ENCODE assay signal across 21 mouse cellular contexts in the genomic region with DNA sequence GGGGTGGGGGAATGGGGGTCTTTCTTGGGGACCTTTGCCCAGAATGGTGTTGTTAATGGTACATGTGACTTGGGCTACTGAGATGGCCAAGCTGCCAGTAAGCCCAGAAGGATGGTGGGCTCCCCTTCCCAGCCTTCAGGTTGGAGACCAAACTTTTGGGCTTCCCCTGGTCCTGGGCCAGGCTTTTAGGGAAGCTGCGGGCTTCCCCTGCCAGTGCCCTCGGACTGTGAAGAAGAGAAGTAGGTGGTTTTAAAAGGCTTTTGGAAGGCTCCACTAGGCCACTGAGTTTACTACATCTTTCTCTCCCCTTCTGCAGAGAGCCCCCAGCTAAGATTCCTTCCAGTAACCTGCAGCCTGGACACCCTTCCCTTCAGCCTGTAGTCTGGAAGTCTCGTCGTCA. TPM values are rescaled to one million over a fixed set of nuclear protein-coding genes. Genes with fewer than 3 reads are reported as not detected.
DNase-seq lines count a peak whose midpoint lies in the region; ATAC-seq and TF ChIP-seq lines count a peak whose summit lies in the region.
"Had no signal": no experiment of that assay in that cellular context is flagged by ENCODE, and none has a peak within 500 bp of the region (broad histone marks: within the 10 kb centered on the region; RNA-seq: fewer than 3 reads in every experiment).

No protein-coding gene starts in this region.

- no peaks in the 10 kb centered on the region for H3K36me3 ChIP-seq in erythroblast, embryonic 14.5 days (ENCODE audit: control insufficient read depth)
- H3K36me3 ChIP-seq in liver, embryonic 11.5 days (ENCODE audit: control insufficient read depth, insufficient read depth, low read length) = no peaks in the 10 kb centered on the region
- no peaks in the 10 kb centered on the region for H3K36me3 ChIP-seq in liver, embryonic 14.5 days (replicated peaks; ENCODE audit: control insufficient read depth, insufficient read depth, low read depth)
- no peaks in the 10 kb centered on the region for H3K36me3 ChIP-seq in forebrain, postnatal 0 days (ENCODE audit: insufficient read depth)
- H3K36me3 ChIP-seq: embryonic facial prominence, embryonic 12.5 days; forebrain, embryonic 12.5 days; limb, embryonic 15.5 days; midbrain, embryonic 15.5 days had no signal

- no peak for TF ChIP-seq EP300 in liver, embryonic 14.5 days (IDR thresholded peaks at IDR 0.05; ENCODE audit: low read depth)

- ATAC-seq in erythroblast, adult 5-6 weeks (replicated peaks; ENCODE audit: low FRiP score, poor library complexity, severe bottlenecking) = no peak
- no peak for ATAC-seq in liver, embryonic 11.5 days (replicated peaks; ENCODE audit: low FRiP score)
- no peak for ATAC-seq in liver, embryonic 14.5 days (ENCODE audit: insufficient read depth)
- ATAC-seq in forebrain, postnatal 0 days = no peak
- ATAC-seq: midbrain, embryonic 15.5 days had no signal

- H3K27ac ChIP-seq in liver, embryonic 11.5 days (ENCODE audit: low read depth, low read length) = no peak overlapping the region
- no peak overlapping the region for H3K27ac ChIP-seq in liver, embryonic 14.5 days
- no peak overlapping the region for H3K27ac ChIP-seq in forebrain, postnatal 0 days (ENCODE audit: low read depth, low read length)
- H3K27ac ChIP-seq: embryonic facial prominence, embryonic 12.5 days; forebrain, embryonic 12.5 days; limb, embryonic 15.5 days; macrophage; midbrain, embryonic 15.5 days had no signal

- no peak for DNase-seq in liver, embryonic 11.5 days (ENCODE audit: low spot score)
- DNase-seq in liver = no peak
- no peak for DNase-seq in liver, embryonic 14.5 days (ENCODE audit: low read depth in 3 of 3, low spot score in 3 of 3)
- no peak for DNase-seq in cerebellum, postnatal 14 days
- DNase-seq in right cerebral cortex, postnatal 14 days = no peak
- DNase-seq in forebrain, postnatal 0 days = no peak
- DNase-seq: cerebellum, postnatal 36 days; heart, adult 11 months; heart, postnatal 36 days; right cerebral cortex, postnatal 25 days; thymus, adult 2 months had no signal

- H3K4me2 ChIP-seq in liver, embryonic 11.5 days = peak overlapping the region; percentile 68
- H3K4me2 ChIP-seq in liver, embryonic 14.5 days (ENCODE audit: low read depth) = peak overlapping the region; percentile 59
- no peak overlapping the region for H3K4me2 ChIP-seq in forebrain, postnatal 0 days (ENCODE audit: low read depth)
- H3K4me2 ChIP-seq: midbrain, embryonic 15.5 days had no signal

- peak overlapping the region; percentile 63 for H3K4me3 ChIP-seq in erythroblast, embryonic 14.5 days (replicated peaks)
- peak overlapping the region; percentile 53 for H3K4me3 ChIP-seq in liver, embryonic 11.5 days (ENCODE audit: low read depth, low read length)
- H3K4me3 ChIP-seq in liver, embryonic 14.5 days (ENCODE audit: insufficient read depth in 1 of 2, low read depth in 2 of 2, low read length in 2 of 2) = peak overlapping the region; percentile 51 to 56
- H3K4me3 ChIP-seq in forebrain, postnatal 0 days (ENCODE audit: low read depth, low read length) = no peak overlapping the region
- H3K4me3 ChIP-seq: forebrain, embryonic 12.5 days; midbrain, embryonic 15.5 days had no signal

- H3K9me3 ChIP-seq in erythroblast, embryonic 14.5 days (ENCODE audit: control insufficient read depth, low read length) = no peaks in the 10 kb centered on the region
- no peaks in the 10 kb centered on the region for H3K9me3 ChIP-seq in liver, embryonic 11.5 days (ENCODE audit: control insufficient read depth, low read length)
- no peaks in the 10 kb centered on the region for H3K9me3 ChIP-seq in liver, embryonic 14.5 days (ENCODE audit: control insufficient read depth, low read length)
- no peaks in the 10 kb centered on the region for H3K9me3 ChIP-seq in forebrain, postnatal 0 days (ENCODE audit: low read length)
- H3K9me3 ChIP-seq: embryonic facial prominence, embryonic 12.5 days; forebrain, embryonic 12.5 days; limb, embryonic 15.5 days; midbrain, embryonic 15.5 days had no signal

- peaks cover 25% of the 10 kb centered on the region for H3K4me1 ChIP-seq in erythroblast, embryonic 14.5 days (ENCODE audit: control insufficient read depth)
- peaks cover 7% of the 10 kb centered on the region for H3K4me1 ChIP-seq in liver, embryonic 11.5 days (replicated peaks; ENCODE audit: control insufficient read depth, insufficient read depth, low read length)
- H3K4me1 ChIP-seq in liver, embryonic 14.5 days (replicated peaks; ENCODE audit: control insufficient read depth in 2 of 2, insufficient read depth in 2 of 2, low read length in 1 of 2) = peaks cover 4 to 13% of the 10 kb centered on the region in 2 experiments; a peak in 3 of 4 replicates
- H3K4me1 ChIP-seq in forebrain, postnatal 0 days (ENCODE audit: insufficient read depth) = no peaks in the 10 kb centered on the region
- H3K4me1 ChIP-seq: midbrain, embryonic 15.5 days had no signal

- peaks cover 29% of the 10 kb centered on the region for H3K27me3 ChIP-seq in erythroblast, embryonic 14.5 days (ENCODE audit: control insufficient read depth)
- peaks cover 12% of the 10 kb centered on the region; the same call in 1 of the 2 replicates for H3K27me3 ChIP-seq in liver, embryonic 11.5 days (replicated peaks; ENCODE audit: control insufficient read depth, insufficient read depth, low read length)
- no peaks in the 10 kb centered on the region; the same call in 1 of the 2 replicates for H3K27me3 ChIP-seq in liver, embryonic 14.5 days (ENCODE audit: control insufficient read depth, insufficient read depth, low read length)
- H3K27me3 ChIP-seq in forebrain, postnatal 0 days (ENCODE audit: insufficient read depth, low read length) = peaks cover 6% of the 10 kb centered on the region; the same call in 1 of the 2 replicates

- 73% methylated on average over 4 of the region's 4 CpGs for WGBS in liver, embryonic 11.5 days
- WGBS in liver, embryonic 14.5 days (ENCODE audit: insufficient replicate concordance) = 62% methylated on average over 4 of the region's 4 CpGs
- 91% methylated on average over 4 of the region's 4 CpGs for WGBS in forebrain, postnatal 0 days

- TF ChIP-seq CTCF in liver, embryonic 14.5 days (IDR thresholded peaks at IDR 0.05; ENCODE audit: low read depth) = no peak
- no peak for TF ChIP-seq CTCF in forebrain, postnatal 0 days (IDR thresholded peaks at IDR 0.05; ENCODE audit: low read depth)

- H3K9ac ChIP-seq in liver, embryonic 11.5 days (ENCODE audit: low read depth, low read length) = peak overlapping the region; percentile 71; the same call in 1 of the 2 replicates
- H3K9ac ChIP-seq in liver, embryonic 14.5 days (replicated peaks) = peak overlapping the region; percentile 51
- H3K9ac ChIP-seq in forebrain, postnatal 0 days = no peak overlapping the region
- H3K9ac ChIP-seq: embryonic facial prominence, embryonic 12.5 days; forebrain, embryonic 12.5 days; limb, embryonic 15.5 days; midbrain, embryonic 15.5 days had no signal

RNA-seq across cellular contexts. Expression of a gene that starts 1.1 kb away (rescaled TPM):
- 0.27 and 0.53 TPM in 2 replicates for polyA plus RNA-seq in erythroblast, embryonic 14.5 days (2012)
- total RNA-seq in erythroblast, adult 5-6 weeks (2015; ENCODE audit: low replicate concordance) = not detected in 2 replicates
- not detected in 2 replicates for total RNA-seq in erythroblast, adult 5-6 weeks (2017; ENCODE audit: low replicate concordance)
- polyA plus RNA-seq in liver, embryonic 11.5 days (2014; fragmentation: Nextera tagmentation; extraction: Ambion mirVana) = 6.6 and 7.0 TPM in 2 replicates
- polyA plus RNA-seq in liver, embryonic 14.5 days (2012; rRNA removed) = 2.5 and 2.7 TPM in 2 replicates
- polyA plus RNA-seq in liver, embryonic 14.5 days (2014; fragmentation: Nextera tagmentation; extraction: Ambion mirVana) = 1.2 and 1.6 TPM in 2 replicates
- not detected in 2 replicates for total RNA-seq in forebrain, postnatal 0 days (2014; rRNA removed)
- not detected in 2 replicates for polyA plus RNA-seq in forebrain, postnatal 0 days (2015; fragmentation: Nextera tagmentation; extraction: Ambion mirVana)
- total RNA-seq: heart, postnatal 36 days; layer of hippocampus, adult 8-10 months; left cerebral cortex, adult 8-10 months had no signal
- polyA plus RNA-seq: embryonic facial prominence, embryonic 12.5 days; forebrain, embryonic 12.5 days; macrophage; midbrain, embryonic 15.5 days had no signal

RNA-seq across cellular contexts. Expression of a gene that starts 8.5 kb away (rescaled TPM):
- polyA plus RNA-seq in erythroblast, embryonic 14.5 days (2012) = 28.7 and 42.5 TPM in 2 replicates
- 38.9 and 39.6 TPM in 2 replicates for total RNA-seq in erythroblast, adult 5-6 weeks (2015; ENCODE audit: low replicate concordance)
- total RNA-seq in erythroblast, adult 5-6 weeks (2017; ENCODE audit: low replicate concordance) = 11.2 and 22.4 TPM in 2 replicates
- polyA plus RNA-seq in liver, embryonic 11.5 days (2014; fragmentation: Nextera tagmentation; extraction: Ambion mirVana) = 51.4 and 52.2 TPM in 2 replicates
- 20.8 and 29.3 TPM in 2 replicates for polyA plus RNA-seq in liver, embryonic 14.5 days (2012; rRNA removed)
- polyA plus RNA-seq in liver, embryonic 14.5 days (2014; fragmentation: Nextera tagmentation; extraction: Ambion mirVana) = 17.8 and 23.5 TPM in 2 replicates
- total RNA-seq in forebrain, postnatal 0 days (2014; rRNA removed) = 164 and 165 TPM in 2 replicates
- 46.2 and 60.7 TPM in 2 replicates for polyA plus RNA-seq in forebrain, postnatal 0 days (2015; fragmentation: Nextera tagmentation; extraction: Ambion mirVana)

RNA-seq across cellular contexts. Expression of a gene that starts 10.5 kb away (rescaled TPM):
- not detected in 2 replicates for polyA plus RNA-seq in erythroblast, embryonic 14.5 days (2012)
- not detected in 2 replicates for total RNA-seq in erythroblast, adult 5-6 weeks (2015; ENCODE audit: low replicate concordance)
- not detected in 2 replicates for total RNA-seq in erythroblast, adult 5-6 weeks (2017; ENCODE audit: low replicate concordance)
- 2.0 and 2.7 TPM in 2 replicates for polyA plus RNA-seq in liver, embryonic 11.5 days (2014; fragmentation: Nextera tagmentation; extraction: Ambion mirVana)
- polyA plus RNA-seq in liver, embryonic 14.5 days (2012; rRNA removed) = 9.7 and 11.2 TPM in 2 replicates
- 10.2 and 10.8 TPM in 2 replicates for polyA plus RNA-seq in liver, embryonic 14.5 days (2014; fragmentation: Nextera tagmentation; extraction: Ambion mirVana)
- total RNA-seq in forebrain, postnatal 0 days (2014; rRNA removed) = not detected in 2 replicates
- polyA plus RNA-seq in forebrain, postnatal 0 days (2015; fragmentation: Nextera tagmentation; extraction: Ambion mirVana) = not detected in 2 replicates
- total RNA-seq: heart, postnatal 36 days; layer of hippocampus, adult 8-10 months; left cerebral cortex, adult 8-10 months had no signal
- polyA plus RNA-seq: embryonic facial prominence, embryonic 12.5 days; forebrain, embryonic 12.5 days; limb, embryonic 15.5 days; macrophage; midbrain, embryonic 15.5 days; neural tube, embryonic 11.5 days had no signal

RNA-seq across cellular contexts. Expression of a gene that starts 31.8 kb away (rescaled TPM):
- polyA plus RNA-seq in erythroblast, embryonic 14.5 days (2012) = 29.8 and 31.5 TPM in 2 replicates
- 18.6 and 21.3 TPM in 2 replicates for total RNA-seq in erythroblast, adult 5-6 weeks (2015; ENCODE audit: low replicate concordance)
- total RNA-seq in erythroblast, adult 5-6 weeks (2017; ENCODE audit: low replicate concordance) = 8.3 and 9.1 TPM in 2 replicates
- polyA plus RNA-seq in liver, embryonic 11.5 days (2014; fragmentation: Nextera tagmentation; extraction: Ambion mirVana) = 44.1 and 46.0 TPM in 2 replicates
- polyA plus RNA-seq in liver, embryonic 14.5 days (2012; rRNA removed) = 12.3 and 15.1 TPM in 2 replicates
- polyA plus RNA-seq in liver, embryonic 14.5 days (2014; fragmentation: Nextera tagmentation; extraction: Ambion mirVana) = 17.2 and 18.9 TPM in 2 replicates
- total RNA-seq in forebrain, postnatal 0 days (2014; rRNA removed) = 12.5 and 17.0 TPM in 2 replicates
- 24.7 and 25.4 TPM in 2 replicates for polyA plus RNA-seq in forebrain, postnatal 0 days (2015; fragmentation: Nextera tagmentation; extraction: Ambion mirVana)

RNA-seq across cellular contexts. Expression of a gene that starts 31.9 kb away (rescaled TPM):
- polyA plus RNA-seq in erythroblast, embryonic 14.5 days (2012) = 17.1 and 19.8 TPM in 2 replicates
- 30.6 and 48.1 TPM in 2 replicates for total RNA-seq in erythroblast, adult 5-6 weeks (2015; ENCODE audit: low replicate concordance)
- total RNA-seq in erythroblast, adult 5-6 weeks (2017; ENCODE audit: low replicate concordance) = 60.7 and 118 TPM in 2 replicates
- 163 TPM in 2 replicates for polyA plus RNA-seq in liver, embryonic 11.5 days (2014; fragmentation: Nextera tagmentation; extraction: Ambion mirVana)
- polyA plus RNA-seq in liver, embryonic 14.5 days (2012; rRNA removed) = 63.8 and 77.0 TPM in 2 replicates
- polyA plus RNA-seq in liver, embryonic 14.5 days (2014; fragmentation: Nextera tagmentation; extraction: Ambion mirVana) = 104 and 106 TPM in 2 replicates
- 88.4 and 93.8 TPM in 2 replicates for total RNA-seq in forebrain, postnatal 0 days (2014; rRNA removed)
- polyA plus RNA-seq in forebrain, postnatal 0 days (2015; fragmentation: Nextera tagmentation; extraction: Ambion mirVana) = 94.9 and 95.1 TPM in 2 replicates
